In genomic region chr11:78490781-78491241, GRCm38 (mm10) we compare ENCODE assay signal across 9 mouse cellular contexts. TPM values are rescaled to one million over a fixed set of nuclear protein-coding genes. Genes with fewer than 3 reads are reported as not detected.
A peak's percentile ranks its signal among the peaks of the same experiment; 100 is the strongest.
DNase-seq lines count a peak whose midpoint lies in the region; ATAC-seq lines count a peak whose summit lies in the region.
"Had no signal": no experiment of that assay in that cellular context is flagged by ENCODE, and none has a peak within 500 bp of the region (broad histone marks: within the 10 kb centered on the region; RNA-seq: fewer than 3 reads in every experiment).

No protein-coding gene starts in this region.

- H3K27ac ChIP-seq in embryonic facial prominence, embryonic 14.5 days (replicated peaks; ENCODE audit: low read depth, low read length) = no peak overlapping the region
- H3K27ac ChIP-seq in hindbrain, embryonic 15.5 days (replicated peaks) = no peak overlapping the region; the same call in 1 of the 2 replicates
- no peak overlapping the region for H3K27ac ChIP-seq in limb, embryonic 13.5 days
- peak overlapping the region; percentile 28; the same call in 1 of the 2 replicates for H3K27ac ChIP-seq in neural tube, embryonic 15.5 days (replicated peaks)

- peaks cover 57% of the 10 kb centered on the region for H3K27me3 ChIP-seq in embryonic facial prominence, embryonic 14.5 days (replicated peaks; ENCODE audit: control insufficient read depth, insufficient read depth, low read length)
- H3K27me3 ChIP-seq in hindbrain, embryonic 15.5 days = no peaks in the 10 kb centered on the region
- peaks cover 89% of the 10 kb centered on the region for H3K27me3 ChIP-seq in limb, embryonic 13.5 days
- H3K27me3 ChIP-seq in neural tube, embryonic 15.5 days (replicated peaks) = peaks cover 31% of the 10 kb centered on the region

- peak overlapping the region; percentile 28 for H3K4me3 ChIP-seq in embryonic facial prominence, embryonic 14.5 days (ENCODE audit: low read depth, low read length)
- H3K4me3 ChIP-seq in hindbrain, embryonic 15.5 days = peak overlapping the region; percentile 21
- peak overlapping the region; percentile 20 for H3K4me3 ChIP-seq in limb, embryonic 13.5 days
- peak overlapping the region; percentile 30 for H3K4me3 ChIP-seq in neural tube, embryonic 15.5 days (replicated peaks)

- peak overlapping the region; percentile 49 for H3K4me2 ChIP-seq in embryonic facial prominence, embryonic 14.5 days (ENCODE audit: low read depth, low read length)
- H3K4me2 ChIP-seq in hindbrain, embryonic 15.5 days = peak overlapping the region; percentile 53
- peak overlapping the region; percentile 58 for H3K4me2 ChIP-seq in limb, embryonic 13.5 days (replicated peaks)
- H3K4me2 ChIP-seq in neural tube, embryonic 15.5 days = peak overlapping the region; percentile 56

- 12% methylated on average over 34 of the region's 48 CpGs for whole genome bisulfite sequencing in embryonic facial prominence, embryonic 14.5 days
- WGBS in hindbrain, embryonic 15.5 days = 6% methylated on average over 48 of the region's 48 CpGs
- WGBS in limb, embryonic 13.5 days = 10% methylated on average over 48 of the region's 48 CpGs
- 8% methylated on average over 48 of the region's 48 CpGs for WGBS in neural tube, embryonic 15.5 days

- DNase-seq in adrenal gland, adult 18-20 months (ENCODE audit: low spot score in 2 of 2) = peak; percentile 34 to 36
- no peak for DNase-seq in adrenal gland, adult 8-10 months
- DNase-seq in adrenal gland, postnatal 14 days = peak; percentile 56
- peak; percentile 59 for DNase-seq in embryonic facial prominence, embryonic 14.5 days (ENCODE audit: low spot score)
- DNase-seq in spleen, adult 18-20 months = no peak

- ATAC-seq in embryonic facial prominence, embryonic 14.5 days (ENCODE audit: low read depth) = peak; percentile 63
- peak; percentile 83 for ATAC-seq in hindbrain, embryonic 15.5 days (ENCODE audit: low FRiP score, low read depth)
- no peak for ATAC-seq in limb, embryonic 13.5 days (ENCODE audit: low FRiP score, low read depth)
- ATAC-seq in neural tube, embryonic 15.5 days (ENCODE audit: low FRiP score) = peak; percentile 75

- H3K9ac ChIP-seq in embryonic facial prominence, embryonic 14.5 days (ENCODE audit: low read depth, low read length) = 0 out of 2 replicates have a peak overlapping the region, but pooled peaks have one; percentile 10
- H3K9ac ChIP-seq in hindbrain, embryonic 15.5 days = no peak overlapping the region
- 0 out of 2 replicates have a peak overlapping the region, but pooled peaks have one; percentile 8 for H3K9ac ChIP-seq in limb, embryonic 13.5 days
- H3K9ac ChIP-seq in neural tube, embryonic 15.5 days (replicated peaks) = peak overlapping the region; percentile 41

- H3K4me1 ChIP-seq in embryonic facial prominence, embryonic 14.5 days (ENCODE audit: control insufficient read depth, insufficient read depth, low read length) = no peaks in the 10 kb centered on the region
- H3K4me1 ChIP-seq in hindbrain, embryonic 15.5 days (replicated peaks) = peaks cover 29% of the 10 kb centered on the region
- H3K4me1 ChIP-seq in limb, embryonic 13.5 days = peaks cover 8% of the 10 kb centered on the region
- peaks cover 30% of the 10 kb centered on the region for H3K4me1 ChIP-seq in neural tube, embryonic 15.5 days

- no peaks in the 10 kb centered on the region for H3K9me3 ChIP-seq in embryonic facial prominence, embryonic 14.5 days (ENCODE audit: control insufficient read depth, low read length)
- H3K9me3 ChIP-seq in hindbrain, embryonic 15.5 days = no peaks in the 10 kb centered on the region
- H3K9me3 ChIP-seq in limb, embryonic 13.5 days = no peaks in the 10 kb centered on the region
- no peaks in the 10 kb centered on the region for H3K9me3 ChIP-seq in neural tube, embryonic 15.5 days (replicated peaks)

- H3K36me3 ChIP-seq in embryonic facial prominence, embryonic 14.5 days (ENCODE audit: control insufficient read depth, insufficient read depth, low read length) = no peaks in the 10 kb centered on the region
- peaks cover 22% of the 10 kb centered on the region for H3K36me3 ChIP-seq in hindbrain, embryonic 15.5 days
- no peaks in the 10 kb centered on the region for H3K36me3 ChIP-seq in limb, embryonic 13.5 days
- H3K36me3 ChIP-seq in neural tube, embryonic 15.5 days = peaks cover 16% of the 10 kb centered on the region

RNA-seq across cellular contexts. Expression of gene Sarm1, which starts 6.7 kb away (rescaled TPM):
- 1 to 10 TPM; 5.3 to 6.4 TPM for total RNA-seq in adrenal gland, adult 18-20 months (2021)
- total RNA-seq in adrenal gland, adult 8-10 months (2022) = 10 to 100 TPM in 2 of 4 experiments, 1 to 10 TPM in 2; 6.4 to 15.1 (median 9.0) TPM
- 3.3 and 4.9 TPM in 2 replicates for total RNA-seq in adrenal gland, postnatal 14 days (2021)
- 3.9 and 4.0 TPM in 2 replicates for polyA plus RNA-seq in embryonic facial prominence, embryonic 14.5 days (2014; fragmentation: Nextera tagmentation; extraction: Ambion mirVana)
- 47.3 and 53.2 TPM in 2 replicates for polyA plus RNA-seq in hindbrain, embryonic 15.5 days (2015; fragmentation: Nextera tagmentation; extraction: Ambion mirVana)
- polyA plus RNA-seq in limb, embryonic 13.5 days (2015; fragmentation: Nextera tagmentation; extraction: Ambion mirVana) = 2.4 and 2.6 TPM in 2 replicates
- 38.8 and 49.0 TPM in 2 replicates for polyA plus RNA-seq in neural tube, embryonic 15.5 days (2015; fragmentation: Nextera tagmentation; extraction: Ambion mirVana)

RNA-seq across cellular contexts. Expression of gene Vtn, which starts 8.1 kb away (rescaled TPM):
- 1 to 10 TPM; 1.6 to 4.5 TPM for total RNA-seq in adrenal gland, adult 18-20 months (2021)
- 1 to 10 TPM in 2 of 4 experiments, under 1 TPM in 2; 0.66 to 3.2 (median 1.1) TPM for total RNA-seq in adrenal gland, adult 8-10 months (2022)
- total RNA-seq in adrenal gland, postnatal 14 days (2021) = 23.9 and 283 TPM in 2 replicates
- 9.9 and 11.3 TPM in 2 replicates for polyA plus RNA-seq in embryonic facial prominence, embryonic 14.5 days (2014; fragmentation: Nextera tagmentation; extraction: Ambion mirVana)
- polyA plus RNA-seq in hindbrain, embryonic 15.5 days (2015; fragmentation: Nextera tagmentation; extraction: Ambion mirVana) = 157 and 165 TPM in 2 replicates
- 0.39 and 1.8 TPM in 2 replicates for polyA plus RNA-seq in limb, embryonic 13.5 days (2015; fragmentation: Nextera tagmentation; extraction: Ambion mirVana)
- polyA plus RNA-seq in neural tube, embryonic 15.5 days (2015; fragmentation: Nextera tagmentation; extraction: Ambion mirVana) = 151 and 156 TPM in 2 replicates

RNA-seq across cellular contexts. Expression of gene Sebox, which starts 12.4 kb away (rescaled TPM):
- not detected for total RNA-seq in adrenal gland, adult 18-20 months (2021)
- not detected for total RNA-seq in adrenal gland, adult 8-10 months (2022)
- not detected in 2 replicates for total RNA-seq in adrenal gland, postnatal 14 days (2021)
- 0.17 TPM in 1 of 2 replicates, not detected in the other for polyA plus RNA-seq in embryonic facial prominence, embryonic 14.5 days (2014; fragmentation: Nextera tagmentation; extraction: Ambion mirVana)
- polyA plus RNA-seq in hindbrain, embryonic 15.5 days (2015; fragmentation: Nextera tagmentation; extraction: Ambion mirVana) = 0.12 and 0.14 TPM in 2 replicates
- not detected in 2 replicates for polyA plus RNA-seq in limb, embryonic 13.5 days (2015; fragmentation: Nextera tagmentation; extraction: Ambion mirVana)
- polyA plus RNA-seq in neural tube, embryonic 15.5 days (2015; fragmentation: Nextera tagmentation; extraction: Ambion mirVana) = 0.12 TPM in 1 of 2 replicates, not detected in the other
- total RNA-seq: heart, postnatal 10 days had no signal

RNA-seq across cellular contexts. Expression of gene Tmem199, which starts 21.2 kb away (rescaled TPM):
- total RNA-seq in adrenal gland, adult 18-20 months (2021) = 10 to 100 TPM; 27.8 to 28.0 TPM
- total RNA-seq in adrenal gland, adult 8-10 months (2022) = 10 to 100 TPM; 27.5 to 36.3 (median 34.5) TPM
- total RNA-seq in adrenal gland, postnatal 14 days (2021) = 26.3 and 29.6 TPM in 2 replicates
- 39.0 and 39.8 TPM in 2 replicates for polyA plus RNA-seq in embryonic facial prominence, embryonic 14.5 days (2014; fragmentation: Nextera tagmentation; extraction: Ambion mirVana)
- polyA plus RNA-seq in hindbrain, embryonic 15.5 days (2015; fragmentation: Nextera tagmentation; extraction: Ambion mirVana) = 88.0 and 91.8 TPM in 2 replicates
- polyA plus RNA-seq in limb, embryonic 13.5 days (2015; fragmentation: Nextera tagmentation; extraction: Ambion mirVana) = 45.9 and 48.7 TPM in 2 replicates
- polyA plus RNA-seq in neural tube, embryonic 15.5 days (2015; fragmentation: Nextera tagmentation; extraction: Ambion mirVana) = 89.3 and 94.4 TPM in 2 replicates

RNA-seq across cellular contexts. Expression of gene Poldip2, which starts 21.2 kb away (rescaled TPM):
- 100 to 1,000 TPM; 153 to 166 TPM for total RNA-seq in adrenal gland, adult 18-20 months (2021)
- 100 to 1,000 TPM; 129 to 171 (median 150) TPM for total RNA-seq in adrenal gland, adult 8-10 months (2022)
- total RNA-seq in adrenal gland, postnatal 14 days (2021) = 177 and 186 TPM in 2 replicates
- polyA plus RNA-seq in embryonic facial prominence, embryonic 14.5 days (2014; fragmentation: Nextera tagmentation; extraction: Ambion mirVana) = 152 and 156 TPM in 2 replicates
- polyA plus RNA-seq in hindbrain, embryonic 15.5 days (2015; fragmentation: Nextera tagmentation; extraction: Ambion mirVana) = 181 and 189 TPM in 2 replicates
- polyA plus RNA-seq in limb, embryonic 13.5 days (2015; fragmentation: Nextera tagmentation; extraction: Ambion mirVana) = 182 and 186 TPM in 2 replicates
- 182 and 192 TPM in 2 replicates for polyA plus RNA-seq in neural tube, embryonic 15.5 days (2015; fragmentation: Nextera tagmentation; extraction: Ambion mirVana)

Comparison
In these comparisons a context has a peak if more than half of its experiments do, and no peak if none do; other contexts are left out.
1. DNase-seq: peak in adrenal gland, adult 18-20 months (2 of 2), adrenal gland, postnatal 14 days (single experiment) and embryonic facial prominence, embryonic 14.5 days (single experiment); none in adrenal gland, adult 8-10 months (single experiment) and spleen, adult 18-20 months (0 of 2).
2. RNA of gene Vtn, which starts 8.1 kb away (polyA plus RNA-seq): 157 to 165 TPM in hindbrain, embryonic 15.5 days and 151 to 156 TPM in neural tube, embryonic 15.5 days; 9.9 to 11.3 TPM in embryonic facial prominence, embryonic 14.5 days and 0.39 to 1.8 TPM in limb, embryonic 13.5 days; every median in the first group is over 10 times any median in the second.
3. Peak in every context shown above with its lines, with median percentiles within 50 percentile points of each other: H3K4me2 ChIP-seq and H3K4me3 ChIP-seq.